Comparison of ENCODE assay signal across 8 mouse cellular contexts in genomic region chr1:87626344-87626743, GRCm38 (mm10). TPM values are rescaled to one million over a fixed set of nuclear protein-coding genes. Genes with fewer than 3 reads are reported as not detected.
DNase-seq lines count a peak whose midpoint lies in the region; ATAC-seq and TF ChIP-seq lines count a peak whose summit lies in the region.

No protein-coding gene starts in this region.

- peak; percentile 52; the same call in 1 of the 2 replicates for ATAC-seq in heart, embryonic 11.5 days (replicated peaks; ENCODE audit: insufficient number of reproducible peaks, low FRiP score, low TSS enrichment)

- H3K27me3 ChIP-seq in heart, embryonic 11.5 days (ENCODE audit: control insufficient read depth, insufficient read depth, low read length): no peaks in the 10 kb centered on the region
- H3K27me3 ChIP-seq in liver, adult 2 months (ENCODE audit: control insufficient read depth, insufficient read depth, low read length): no peaks in the 10 kb centered on the region
- no peaks in the 10 kb centered on the region for H3K27me3 ChIP-seq in small intestine, adult 2 months (ENCODE audit: control insufficient read depth, insufficient read depth, low read length)

- no peak overlapping the region for H3K9ac ChIP-seq in heart, embryonic 11.5 days (ENCODE audit: low read depth, low read length)
- no peak overlapping the region for H3K9ac ChIP-seq in liver, adult 2 months (ENCODE audit: low read depth, low read length)

- H3K4me3 ChIP-seq in gastrocnemius, adult 2 months: no peak overlapping the region
- no peak overlapping the region for H3K4me3 ChIP-seq in heart, embryonic 11.5 days (ENCODE audit: low read depth, low read length)
- H3K4me3 ChIP-seq in liver, adult 2 months (ENCODE audit: insufficient read depth, low read depth, low read length): no peak overlapping the region
- H3K4me3 ChIP-seq in small intestine, adult 2 months (ENCODE audit: low read depth, low read length): no peak overlapping the region

- H3K27ac ChIP-seq in gastrocnemius, adult 2 months: peak overlapping the region; percentile 51
- H3K27ac ChIP-seq in heart, embryonic 11.5 days (ENCODE audit: low read depth, low read length): peak overlapping the region; percentile 22; the same call in 1 of the 2 replicates
- 0 out of 2 replicates have a peak overlapping the region, but pooled peaks have one; percentile 34 for H3K27ac ChIP-seq in liver, adult 2 months (replicated peaks; ENCODE audit: insufficient read depth, low read depth, low read length)
- H3K27ac ChIP-seq in small intestine, adult 2 months (ENCODE audit: insufficient read depth, low read depth, low read length): peak overlapping the region; percentile 77

- no peaks in the 10 kb centered on the region; the same call in 1 of the 2 replicates for H3K79me2 ChIP-seq in liver, adult 2 months (ENCODE audit: control insufficient read depth, insufficient read depth, low read length)

- 17% methylated on average over 2 of the region's 2 CpGs for WGBS in heart, embryonic 11.5 days (ENCODE audit: insufficient replicate concordance)
- 54% methylated on average over 2 of the region's 2 CpGs for WGBS in liver, adult 2 months
- 63% methylated on average over 2 of the region's 2 CpGs for WGBS in small intestine, adult 2 months

- H3K9me3 ChIP-seq in heart, embryonic 11.5 days (replicated peaks; ENCODE audit: control insufficient read depth, low read length): no peaks in the 10 kb centered on the region

- TF ChIP-seq CTCF in gastrocnemius, adult 2 months (IDR thresholded peaks at IDR 0.05): no peak
- no peak for TF ChIP-seq CTCF in liver, adult 2 months (IDR thresholded peaks at IDR 0.05; ENCODE audit: low read depth, low read length)
- TF ChIP-seq CTCF in small intestine, adult 2 months (IDR thresholded peaks at IDR 0.05; ENCODE audit: extremely low read depth, insufficient read length, insufficient replicate concordance, low read depth, low read length): no peak

- TF ChIP-seq POLR2A in liver, adult 2 months (IDR thresholded peaks at IDR 0.05; ENCODE audit: extremely low read depth, insufficient read depth, low read length): no peak
- TF ChIP-seq POLR2A in small intestine, adult 2 months (IDR thresholded peaks at IDR 0.05; ENCODE audit: low read depth, low read length): no peak

- intact Hi-C loops in gastrocnemius, adult 2 months (cut with DNase I): no loop called here

- no peak overlapping the region for H3K4me2 ChIP-seq in heart, embryonic 11.5 days

- H3K36me3 ChIP-seq in heart, embryonic 11.5 days (ENCODE audit: control insufficient read depth, insufficient read depth, low read length): no peaks in the 10 kb centered on the region
- H3K36me3 ChIP-seq in liver, adult 2 months (ENCODE audit: control insufficient read depth, insufficient read depth, low read length): no peaks in the 10 kb centered on the region
- no peaks in the 10 kb centered on the region for H3K36me3 ChIP-seq in small intestine, adult 2 months (ENCODE audit: control insufficient read depth, insufficient read depth, low read length)

- H3K4me1 ChIP-seq in heart, embryonic 11.5 days (ENCODE audit: control insufficient read depth, insufficient read depth, low read length): peaks cover 6% of the 10 kb centered on the region
- H3K4me1 ChIP-seq in liver, adult 2 months (ENCODE audit: control insufficient read depth, insufficient read depth, low read length): no peaks in the 10 kb centered on the region; the same call in 1 of the 2 replicates
- H3K4me1 ChIP-seq in small intestine, adult 2 months (ENCODE audit: control insufficient read depth, insufficient read depth, insufficient read length, low read length): peaks cover 19% of the 10 kb centered on the region; the same call in 1 of the 2 replicates

- no peak for DNase-seq in gastrocnemius, adult 2 months
- no peak for DNase-seq in gastrocnemius, postnatal 4 days (ENCODE audit: low spot score in 2 of 2)
- DNase-seq in liver, adult 2 months (ENCODE audit: extremely low read depth, low read depth, low spot score): peak; percentile 48
- no peak for DNase-seq in cerebellum, postnatal 10 days
- DNase-seq in cerebellum, adult 11-12 months: no peak
- DNase-seq in layer of hippocampus, adult 18-20 months (ENCODE audit: low spot score in 2 of 2): no peak

RNA-seq across cellular contexts. Expression of gene Inpp5d, which starts 6.2 kb away (rescaled TPM):
- 1 to 10 TPM; 3.8 to 4.2 TPM for total RNA-seq in gastrocnemius, adult 2 months (2021)
- 10 to 100 TPM; 13.3 to 19.3 TPM for total RNA-seq in gastrocnemius, postnatal 4 days (2021)
- polyA plus RNA-seq in heart, embryonic 11.5 days (2014; fragmentation: Nextera tagmentation; extraction: Ambion mirVana): 4.3 and 5.9 TPM in 2 replicates
- 7.6 and 14.4 TPM in 2 replicates for total RNA-seq in liver, adult 2 months (2014; rRNA removed)
- 3.7 and 4.3 TPM in 2 replicates for polyA plus RNA-seq in liver, adult 2 months (2012; rRNA removed)
- 24.6 and 36.0 TPM in 2 replicates for polyA plus RNA-seq in small intestine, adult 2 months (2012; rRNA removed)
- total RNA-seq in layer of hippocampus, adult 18-20 months (2021): 10 to 100 TPM; 13.6 to 16.8 TPM

RNA-seq across cellular contexts. Expression of gene Ngef, which starts 52.7 kb away (rescaled TPM):
- total RNA-seq in gastrocnemius, adult 2 months (2021): under 1 TPM; 0.08 to 0.17 TPM
- 1 to 10 TPM in 1 of 2 experiments, under 1 TPM in 1; 0.75 to 1.2 TPM for total RNA-seq in gastrocnemius, postnatal 4 days (2021)
- 0.84 and 1.7 TPM in 2 replicates for polyA plus RNA-seq in heart, embryonic 11.5 days (2014; fragmentation: Nextera tagmentation; extraction: Ambion mirVana)
- 28.3 and 29.7 TPM in 2 replicates for total RNA-seq in liver, adult 2 months (2014; rRNA removed)
- polyA plus RNA-seq in liver, adult 2 months (2012; rRNA removed): 21.5 and 25.1 TPM in 2 replicates
- polyA plus RNA-seq in small intestine, adult 2 months (2012; rRNA removed): 8.1 and 24.1 TPM in 2 replicates
- 100 to 1,000 TPM; 112 to 115 TPM for total RNA-seq in layer of hippocampus, adult 18-20 months (2021)

Comparison
In these comparisons a context has a peak if more than half of its experiments do, and no peak if none do; other contexts are left out.
1. H3K27ac ChIP-seq: peak in every context shown above with its lines; median percentile 77 in small intestine, adult 2 months; 51 in gastrocnemius, adult 2 months; 34 in liver, adult 2 months; 22 in heart, embryonic 11.5 days.
2. RNA of gene Ngef, which starts 52.7 kb away (total RNA-seq): 112 to 115 TPM in layer of hippocampus, adult 18-20 months and 28.3 to 29.7 TPM in liver, adult 2 months; 0.75 to 1.2 TPM in gastrocnemius, postnatal 4 days and 0.08 to 0.17 TPM in gastrocnemius, adult 2 months; every median in the first group is over 10 times any median in the second.